Mouse (Mus musculus): ENCODE data around the gene Hoga1. TPM values are rescaled to one million over a fixed set of nuclear protein-coding genes. Genes with fewer than 3 reads are reported as not detected.

Hoga1 gene
- polyA plus RNA-seq, 1 experiment from 2014 or later: 35.0 TPM

DNA sequence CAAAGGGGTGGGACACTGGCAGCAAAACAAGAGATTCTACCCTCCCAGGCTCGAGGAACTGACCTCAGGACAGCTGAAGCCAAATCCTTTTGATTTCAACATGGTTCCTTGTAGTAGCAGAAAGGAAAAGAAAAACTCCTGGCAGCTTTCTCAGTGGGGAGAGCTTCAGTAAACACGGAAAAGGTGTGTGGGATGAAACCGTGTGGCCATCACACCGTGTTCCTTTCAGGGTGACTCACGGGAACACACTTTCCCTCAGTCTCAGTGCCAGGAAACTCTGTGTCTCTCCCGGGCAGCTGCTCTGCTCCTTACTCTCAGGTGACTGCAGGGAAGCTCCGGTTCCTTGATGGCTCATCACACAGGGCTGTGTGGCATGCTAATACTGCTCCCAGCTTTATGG is 13.0 kb downstream of the Hoga1 start:
- WGBS: 45% methylated on average over 7 of the region's 7 CpGs
- no peak overlapping the region for H3K9ac ChIP-seq (replicated peaks; ENCODE audit: low read length)
- H3K27me3 ChIP-seq (ENCODE audit: insufficient read depth, low read length): no peaks in the 10 kb centered on the region
- H3K27ac ChIP-seq (ENCODE audit: low read length): no peak overlapping the region
- H3K9me3 ChIP-seq (ENCODE audit: low read length): no peaks in the 10 kb centered on the region
- peaks cover 8% of the 10 kb centered on the region; the same call in 1 of the 2 replicates for H3K4me1 ChIP-seq (ENCODE audit: insufficient read depth, low read length)
- no peak overlapping the region for H3K4me3 ChIP-seq (ENCODE audit: low read length)
- H3K36me3 ChIP-seq (ENCODE audit: insufficient read depth, low read length): no peaks in the 10 kb centered on the region
- ATAC-seq (ENCODE audit: low FRiP score, low TSS enrichment): no peak
- H3K4me2 ChIP-seq (replicated peaks; ENCODE audit: low read depth, low read length): no peak overlapping the region

- H3K9me3 ChIP-seq (ENCODE audit: low read length): no peaks in the 10 kb centered on the region
- H3K4me2 ChIP-seq (replicated peaks; ENCODE audit: low read depth, low read length): no peak overlapping the region
- H3K27ac ChIP-seq (ENCODE audit: low read length): no peak overlapping the region
- no peaks in the 10 kb centered on the region for H3K36me3 ChIP-seq (ENCODE audit: insufficient read depth, low read length)
- no peaks in the 10 kb centered on the region for H3K4me1 ChIP-seq (ENCODE audit: insufficient read depth, low read length)
- no peak overlapping the region for H3K4me3 ChIP-seq (ENCODE audit: low read length)
- H3K9ac ChIP-seq (replicated peaks; ENCODE audit: low read length): no peak overlapping the region
- H3K27me3 ChIP-seq (ENCODE audit: insufficient read depth, low read length): no peaks in the 10 kb centered on the region
- WGBS: 79% methylated on average over 7 of the region's 7 CpGs
- peak; percentile 90 for ATAC-seq (ENCODE audit: low FRiP score, low TSS enrichment)
These were observed 16.0 kb downstream of the Hoga1 start for GRCm38 (mm10) chr19:42061443-42061842.

DNA sequence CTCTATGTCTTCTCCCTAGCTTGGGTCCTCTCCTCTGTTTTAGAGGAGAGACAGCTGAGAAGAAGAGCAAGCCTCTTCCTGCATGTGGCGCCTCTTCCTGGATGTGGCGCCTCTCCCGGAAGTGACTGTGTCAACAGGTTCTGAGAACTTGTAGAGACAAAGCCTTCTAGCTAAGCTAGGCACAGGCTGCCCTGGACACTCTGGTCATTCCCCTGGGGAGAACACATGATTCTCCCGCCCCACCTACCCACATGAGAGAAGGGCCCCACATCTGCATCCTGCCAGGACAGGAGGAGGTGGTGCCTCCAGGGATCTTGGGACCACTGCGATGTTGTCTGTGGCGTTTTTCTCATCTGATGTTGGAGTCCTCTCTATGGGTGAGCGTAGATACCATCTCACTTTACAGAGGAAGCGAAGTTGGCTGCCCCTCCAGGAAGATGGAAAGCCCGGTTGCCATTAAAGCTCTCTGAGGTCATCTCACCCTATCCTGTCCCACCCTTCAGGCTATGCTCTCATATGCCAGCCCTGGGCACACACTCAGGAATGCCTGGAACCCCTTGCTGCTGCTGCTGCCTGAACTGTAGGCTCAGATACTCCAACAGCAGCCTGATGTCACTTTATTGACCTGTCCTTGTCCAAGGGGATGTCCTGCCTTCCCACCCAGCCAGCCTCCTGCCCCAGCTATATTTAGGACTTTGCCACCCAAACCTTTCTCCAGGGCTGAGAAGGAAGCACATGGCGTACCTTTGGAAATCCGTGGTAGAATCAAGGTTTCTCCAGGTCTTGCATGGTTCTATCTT is 23.2 kb downstream of the Hoga1 start:
- H3K4me2 ChIP-seq (replicated peaks; ENCODE audit: low read depth, low read length): peak overlapping the region; percentile 24; the same call in 1 of the 2 replicates
- no peaks in the 10 kb centered on the region for H3K36me3 ChIP-seq (ENCODE audit: insufficient read depth, low read length)
- H3K4me3 ChIP-seq (ENCODE audit: low read length): no peak overlapping the region
- H3K9ac ChIP-seq (replicated peaks; ENCODE audit: low read length): no peak overlapping the region
- no peaks in the 10 kb centered on the region for H3K9me3 ChIP-seq (ENCODE audit: low read length)
- no peak for ATAC-seq (ENCODE audit: low FRiP score, low TSS enrichment)
- H3K4me1 ChIP-seq (ENCODE audit: insufficient read depth, low read length): no peaks in the 10 kb centered on the region
- H3K27me3 ChIP-seq (ENCODE audit: insufficient read depth, low read length): no peaks in the 10 kb centered on the region
- no peak overlapping the region for H3K27ac ChIP-seq (ENCODE audit: low read length)
- WGBS: 75% methylated on average over 11 of the region's 11 CpGs

- 49% methylated on average over 6 of the region's 6 CpGs for WGBS
- no peak overlapping the region for H3K4me3 ChIP-seq (ENCODE audit: low read length)
- H3K4me1 ChIP-seq (ENCODE audit: insufficient read depth, low read length): no peaks in the 10 kb centered on the region
- no peak overlapping the region for H3K9ac ChIP-seq (replicated peaks; ENCODE audit: low read length)
- no peak for ATAC-seq (ENCODE audit: low FRiP score, low TSS enrichment)
- no peaks in the 10 kb centered on the region for H3K36me3 ChIP-seq (ENCODE audit: insufficient read depth, low read length)
- peak overlapping the region; percentile 24; the same call in 1 of the 2 replicates for H3K4me2 ChIP-seq (replicated peaks; ENCODE audit: low read depth, low read length)
- H3K27me3 ChIP-seq (ENCODE audit: insufficient read depth, low read length): no peaks in the 10 kb centered on the region
- H3K27ac ChIP-seq (ENCODE audit: low read length): no peak overlapping the region
- no peaks in the 10 kb centered on the region for H3K9me3 ChIP-seq (ENCODE audit: low read length)
These were observed 23.8 kb downstream of the Hoga1 start for GRCm38 (mm10) chr19:42069241-42069525.

GRCm38 (mm10) chr19:42071221-42071620 is 25.8 kb downstream of the Hoga1 start:
- WGBS: 75% methylated on average over 7 of the region's 7 CpGs
- Histone ChIP-seq H3K4me1 (ENCODE audit: insufficient read depth, low read length) (no peaks in the 10 kb centered on the region), H3K4me2 (replicated peaks; ENCODE audit: low read depth, low read length) (no peak overlapping the region), H3K27me3 (ENCODE audit: insufficient read depth, low read length) (no peaks in the 10 kb centered on the region), H3K9ac (replicated peaks; ENCODE audit: low read length) (no peak overlapping the region), H3K4me3 (ENCODE audit: low read length) (no peak overlapping the region), H3K9me3 (ENCODE audit: low read length) (no peaks in the 10 kb centered on the region), H3K36me3 (ENCODE audit: insufficient read depth, low read length) (peaks cover 6% of the 10 kb centered on the region; the same call in 1 of the 2 replicates), H3K27ac (ENCODE audit: low read length) (no peak overlapping the region)
- ATAC-seq (ENCODE audit: low FRiP score, low TSS enrichment): no peak

GRCm38 (mm10) chr19:42071886-42072608 is 26.6 kb downstream of the Hoga1 start:
- 80% methylated on average over 15 of the region's 15 CpGs for WGBS
- peak; percentile 50 for ATAC-seq (ENCODE audit: low FRiP score, low TSS enrichment)
- Histone ChIP-seq H3K4me3 (ENCODE audit: low read length) (no peak overlapping the region), H3K9ac (replicated peaks; ENCODE audit: low read length) (0 out of 2 replicates have a peak overlapping the region, but pooled peaks have one; percentile 4), H3K27ac (ENCODE audit: low read length) (peak overlapping the region; percentile 59), H3K27me3 (ENCODE audit: insufficient read depth, low read length) (no peaks in the 10 kb centered on the region), H3K36me3 (ENCODE audit: insufficient read depth, low read length) (peaks cover 6% of the 10 kb centered on the region; the same call in 1 of the 2 replicates), H3K4me2 (replicated peaks; ENCODE audit: low read depth, low read length) (no peak overlapping the region), H3K9me3 (ENCODE audit: low read length) (no peaks in the 10 kb centered on the region), H3K4me1 (ENCODE audit: insufficient read depth, low read length) (no peaks in the 10 kb centered on the region)

GRCm38 (mm10) chr19:42072802-42073201 is 27.4 kb downstream of the Hoga1 start:
- WGBS: 61% methylated on average over 7 of the region's 7 CpGs
- no peaks in the 10 kb centered on the region for H3K9me3 ChIP-seq (ENCODE audit: low read length)
- H3K4me2 ChIP-seq (replicated peaks; ENCODE audit: low read depth, low read length): no peak overlapping the region
- H3K4me1 ChIP-seq (ENCODE audit: insufficient read depth, low read length): no peaks in the 10 kb centered on the region
- H3K9ac ChIP-seq (replicated peaks; ENCODE audit: low read length): 0 out of 2 replicates have a peak overlapping the region, but pooled peaks have one; percentile 4
- peak overlapping the region; percentile 59; the same call in 1 of the 2 replicates for H3K27ac ChIP-seq (ENCODE audit: low read length)
- H3K36me3 ChIP-seq (ENCODE audit: insufficient read depth, low read length): peaks cover 6% of the 10 kb centered on the region; the same call in 1 of the 2 replicates
- ATAC-seq (ENCODE audit: low FRiP score, low TSS enrichment): no peak; the same call in 1 of the 2 replicates
- no peaks in the 10 kb centered on the region for H3K27me3 ChIP-seq (ENCODE audit: insufficient read depth, low read length)
- no peak overlapping the region for H3K4me3 ChIP-seq (ENCODE audit: low read length)

DNA sequence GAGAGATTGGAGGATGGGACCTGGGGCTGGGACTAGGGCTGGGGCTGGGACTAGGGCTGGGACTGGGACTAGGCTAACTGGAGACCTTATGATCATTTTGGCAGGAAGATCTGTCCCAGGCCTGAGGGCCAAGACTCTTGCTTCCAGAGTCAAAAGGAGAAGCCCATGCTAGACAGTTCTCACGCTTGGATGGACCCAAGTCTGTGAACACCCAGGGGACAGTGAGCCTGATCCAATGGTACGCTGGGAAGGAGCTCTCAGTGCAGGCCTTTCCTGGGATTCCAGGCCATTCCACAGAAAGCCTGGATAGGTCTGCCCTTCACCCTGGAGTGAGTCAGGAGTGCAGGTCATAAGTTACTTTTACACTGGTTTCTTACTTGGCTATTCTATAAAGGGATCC is 29.6 kb downstream of the Hoga1 start:
- Histone ChIP-seq H3K4me3 (ENCODE audit: low read length) (no peak overlapping the region), H3K4me2 (replicated peaks; ENCODE audit: low read depth, low read length) (no peak overlapping the region), H3K9ac (replicated peaks; ENCODE audit: low read length) (no peak overlapping the region), H3K9me3 (ENCODE audit: low read length) (no peaks in the 10 kb centered on the region), H3K36me3 (ENCODE audit: insufficient read depth, low read length) (peaks cover 6% of the 10 kb centered on the region; the same call in 1 of the 2 replicates), H3K4me1 (ENCODE audit: insufficient read depth, low read length) (peaks cover 6% of the 10 kb centered on the region; the same call in 1 of the 2 replicates), H3K27me3 (ENCODE audit: insufficient read depth, low read length) (no peaks in the 10 kb centered on the region), H3K27ac (ENCODE audit: low read length) (no peak overlapping the region)
- WGBS: 81% methylated on average over 2 of the region's 2 CpGs
- ATAC-seq (ENCODE audit: low FRiP score, low TSS enrichment): no peak

- H3K9ac ChIP-seq (replicated peaks; ENCODE audit: low read length): no peak overlapping the region
- no peak for ATAC-seq (ENCODE audit: low FRiP score, low TSS enrichment)
- H3K4me2 ChIP-seq (replicated peaks; ENCODE audit: low read depth, low read length): no peak overlapping the region
- no peaks in the 10 kb centered on the region for H3K9me3 ChIP-seq (ENCODE audit: low read length)
- H3K27ac ChIP-seq (ENCODE audit: low read length): no peak overlapping the region
- 78% methylated on average over 16 of the region's 16 CpGs for WGBS
- H3K4me3 ChIP-seq (ENCODE audit: low read length): no peak overlapping the region
- no peaks in the 10 kb centered on the region for H3K27me3 ChIP-seq (ENCODE audit: insufficient read depth, low read length)
- peaks cover 6% of the 10 kb centered on the region; the same call in 1 of the 2 replicates for H3K36me3 ChIP-seq (ENCODE audit: insufficient read depth, low read length)
- H3K4me1 ChIP-seq (ENCODE audit: insufficient read depth, low read length): peaks cover 7% of the 10 kb centered on the region; the same call in 1 of the 2 replicates
These were observed 30.6 kb downstream of the Hoga1 start for GRCm38 (mm10) chr19:42075992-42076391.

DNA sequence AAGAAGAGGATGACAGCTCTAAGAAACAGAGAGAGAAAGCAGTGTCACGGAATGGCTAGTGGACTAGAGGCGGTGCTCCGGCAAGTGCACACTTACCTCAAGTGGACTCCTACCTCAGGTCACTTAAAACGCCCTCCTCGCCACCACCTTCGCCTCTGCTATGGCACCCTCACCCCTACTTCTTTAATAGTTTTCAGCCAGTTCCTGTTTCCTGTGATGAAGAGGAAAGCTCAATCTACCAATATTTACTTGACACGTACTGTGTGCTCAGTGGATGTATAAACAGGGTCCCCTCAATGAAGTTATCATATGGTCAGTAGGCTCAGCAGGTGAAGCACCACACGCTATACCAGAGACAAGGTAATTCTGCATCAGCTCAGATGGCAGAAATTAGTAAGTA is 33.2 kb downstream of the Hoga1 start:
- WGBS: 94% methylated on average over 8 of the region's 8 CpGs
- Histone ChIP-seq H3K27ac (ENCODE audit: low read length) (no peak overlapping the region), H3K36me3 (ENCODE audit: insufficient read depth, low read length) (peaks cover 6% of the 10 kb centered on the region; the same call in 1 of the 2 replicates), H3K4me3 (ENCODE audit: low read length) (no peak overlapping the region), H3K4me1 (ENCODE audit: insufficient read depth, low read length) (peaks cover 7% of the 10 kb centered on the region; the same call in 1 of the 2 replicates), H3K9ac (replicated peaks; ENCODE audit: low read length) (no peak overlapping the region), H3K27me3 (ENCODE audit: insufficient read depth, low read length) (no peaks in the 10 kb centered on the region), H3K9me3 (ENCODE audit: low read length) (no peaks in the 10 kb centered on the region), H3K4me2 (replicated peaks; ENCODE audit: low read depth, low read length) (no peak overlapping the region)
- no peak for ATAC-seq (ENCODE audit: low FRiP score, low TSS enrichment)
